Mouse (Mus musculus): ENCODE measurements around the gene Sec23a. TPM values are rescaled to one million over a fixed set of nuclear protein-coding genes. Genes with fewer than 3 reads are reported as not detected.

Sec23a gene
- polyA plus RNA-seq, 1 experiment from 2014 or later = 107 TPM

Other genes starting within 250 kb of the Sec23a start
- gene Gemin2, start 1.4 kb upstream of the Sec23a start, polyA plus RNA-seq (2015; fragmentation: Nextera tagmentation; extraction: Ambion mirVana) = 25.3 and 25.7 TPM in 2 replicates
- gene Trappc6b, start 49.5 kb upstream of the Sec23a start, polyA plus RNA-seq (2015; fragmentation: Nextera tagmentation; extraction: Ambion mirVana) = 83.1 and 84.9 TPM in 2 replicates
- gene Pnn, start 54.9 kb upstream of the Sec23a start, polyA plus RNA-seq (2015; fragmentation: Nextera tagmentation; extraction: Ambion mirVana) = 98.8 and 103 TPM in 2 replicates
- 63.0 and 68.1 TPM in 2 replicates for gene Mia2, start 83.8 kb upstream of the Sec23a start, polyA plus RNA-seq (2015; fragmentation: Nextera tagmentation; extraction: Ambion mirVana)
- gene Fbxo33, start 207.7 kb upstream of the Sec23a start, polyA plus RNA-seq (2015; fragmentation: Nextera tagmentation; extraction: Ambion mirVana) = 5.8 and 8.6 TPM in 2 replicates

Measured in limb, embryonic 15.5 days (tissue).